Mouse (Mus musculus): Measurements from ENCODE around the gene Nfe2. TPM values are rescaled to one million over a fixed set of nuclear protein-coding genes. Genes with fewer than 3 reads are reported as not detected.
"Not testable (repeated sequence)": the region's sequence is repeated elsewhere in the genome, so short reads cannot be mapped to it uniquely, and the experiment has no call there.

Gene Nfe2
- total and polyA plus RNA-seq, 3 experiments, result 151 to 254 (median 177) TPM

- H3K9me3 ChIP-seq (replicated peaks), result no peaks in the 10 kb centered on the region
- no peak overlapping the region for H3K4me3 ChIP-seq (ENCODE audit: low read depth, low read length)
- TF ChIP-seq CTCF (IDR thresholded peaks at IDR 0.05; ENCODE audit: low read depth, low read length) (peak; percentile 36; the same call in 1 of the 2 replicates), GATA1 (IDR thresholded peaks at IDR 0.05; ENCODE audit: borderline replicate concordance, low read length) (no peak), POLR2AphosphoS5 (IDR thresholded peaks at IDR 0.05; ENCODE audit: insufficient replicate concordance, low read depth, low read length) (no peak), TAL1 (conservative IDR thresholded peaks at IDR 0.05; ENCODE audit: low read depth, low read length) (no peak)
- ATAC-seq (ENCODE audit: extremely low read depth, insufficient number of reproducible peaks, low FRiP score, poor library complexity, severe bottlenecking), result no peak
- H3K27me3 ChIP-seq (ENCODE audit: insufficient read depth, low read length), result no peaks in the 10 kb centered on the region
- DNase-seq (ENCODE audit: low spot score), result no peak
- H3K36me3 ChIP-seq (replicated peaks), result peaks cover 76% of the 10 kb centered on the region
- peaks cover 49% of the 10 kb centered on the region for H3K4me1 ChIP-seq (ENCODE audit: insufficient read depth, low read depth, low read length)
These were observed 25.9 kb upstream of the Nfe2 start for GRCm38 (mm10) chr15:103284066-103284465.

- DNase-seq (ENCODE audit: low spot score), result no peak
- TF ChIP-seq POLR2AphosphoS5 (IDR thresholded peaks at IDR 0.05; ENCODE audit: insufficient replicate concordance, low read depth, low read length) (no peak), GATA2 (IDR thresholded peaks at IDR 0.05; ENCODE audit: borderline replicate concordance, low read depth, low read length) (no peak), CTCF (IDR thresholded peaks at IDR 0.05; ENCODE audit: low read depth, low read length) (no peak), GATA1 (IDR thresholded peaks at IDR 0.05; ENCODE audit: borderline replicate concordance, low read length) (no peak), TAL1 (conservative IDR thresholded peaks at IDR 0.05; ENCODE audit: low read depth, low read length) (no peak)
- no peaks in the 10 kb centered on the region for H3K27me3 ChIP-seq (ENCODE audit: insufficient read depth, low read length)
- H3K4me3 ChIP-seq (ENCODE audit: low read depth, low read length), result no peak overlapping the region
- peaks cover 68% of the 10 kb centered on the region for H3K4me1 ChIP-seq (ENCODE audit: insufficient read depth, low read depth, low read length)
- peaks cover 74% of the 10 kb centered on the region for H3K36me3 ChIP-seq (replicated peaks)
- H3K9me3 ChIP-seq (replicated peaks), result no peaks in the 10 kb centered on the region
- ATAC-seq (ENCODE audit: extremely low read depth, insufficient number of reproducible peaks, low FRiP score, poor library complexity, severe bottlenecking), result no peak
These were observed 23.4 kb upstream of the Nfe2 start for GRCm38 (mm10) chr15:103281465-103282205.

GRCm38 (mm10) chr15:103280817-103281464, 22.7 kb upstream of the Nfe2 start:
- no peak overlapping the region for H3K4me3 ChIP-seq (ENCODE audit: low read depth, low read length)
- H3K4me1 ChIP-seq (ENCODE audit: insufficient read depth, low read depth, low read length), result peaks cover 69% of the 10 kb centered on the region
- H3K36me3 ChIP-seq (replicated peaks), result peaks cover 71% of the 10 kb centered on the region

GRCm38 (mm10) chr15:103279750-103280149, 21.5 kb upstream of the Nfe2 start:
- TF ChIP-seq GATA2 (IDR thresholded peaks at IDR 0.05; ENCODE audit: borderline replicate concordance, low read depth, low read length) (no peak), POLR2AphosphoS5 (IDR thresholded peaks at IDR 0.05; ENCODE audit: insufficient replicate concordance, low read depth, low read length) (no peak), GATA1 (IDR thresholded peaks at IDR 0.05; ENCODE audit: borderline replicate concordance, low read length) (no peak), TAL1 (conservative IDR thresholded peaks at IDR 0.05; ENCODE audit: low read depth, low read length) (no peak), CTCF (IDR thresholded peaks at IDR 0.05; ENCODE audit: low read depth, low read length) (no peak; the same call in 1 of the 2 replicates)
- H3K4me3 ChIP-seq (ENCODE audit: low read depth, low read length), result no peak overlapping the region
- H3K9me3 ChIP-seq (replicated peaks), result no peaks in the 10 kb centered on the region
- H3K4me1 ChIP-seq (ENCODE audit: insufficient read depth, low read depth, low read length), result peaks cover 67% of the 10 kb centered on the region
- H3K27me3 ChIP-seq (ENCODE audit: insufficient read depth, low read length), result no peaks in the 10 kb centered on the region
- no peak for DNase-seq (ENCODE audit: low spot score)
- ATAC-seq (ENCODE audit: extremely low read depth, insufficient number of reproducible peaks, low FRiP score, poor library complexity, severe bottlenecking), result no peak
- peaks cover 61% of the 10 kb centered on the region for H3K36me3 ChIP-seq (replicated peaks)

More at GRCm38 (mm10) chr15:103280817-103281464, 22.7 kb upstream of the Nfe2 start:
- ATAC-seq (ENCODE audit: extremely low read depth, insufficient number of reproducible peaks, low FRiP score, poor library complexity, severe bottlenecking) (peak; percentile 25; the same call in 1 of the 2 replicates), DNase-seq (ENCODE audit: low spot score) (no peak)
- no peak for TF ChIP-seq GATA1 (IDR thresholded peaks at IDR 0.05; ENCODE audit: borderline replicate concordance, low read length)
- TF ChIP-seq CTCF (IDR thresholded peaks at IDR 0.05; ENCODE audit: low read depth, low read length), result peak; percentile 50
- Histone ChIP-seq H3K9me3 (replicated peaks) (no peaks in the 10 kb centered on the region), H3K27me3 (ENCODE audit: insufficient read depth, low read length) (no peaks in the 10 kb centered on the region)

GRCm38 (mm10) chr15:103277949-103278348, 19.7 kb upstream of the Nfe2 start:
- H3K36me3 ChIP-seq (replicated peaks), result peaks cover 47% of the 10 kb centered on the region
- no peak for TF ChIP-seq GATA1 (IDR thresholded peaks at IDR 0.05; ENCODE audit: borderline replicate concordance, low read length)
- TF ChIP-seq POLR2AphosphoS5 (IDR thresholded peaks at IDR 0.05; ENCODE audit: insufficient replicate concordance, low read depth, low read length), result no peak
- TF ChIP-seq TAL1 (conservative IDR thresholded peaks at IDR 0.05; ENCODE audit: low read depth, low read length), result no peak
- TF ChIP-seq GATA2 (IDR thresholded peaks at IDR 0.05; ENCODE audit: borderline replicate concordance, low read depth, low read length), result no peak
- TF ChIP-seq CTCF (IDR thresholded peaks at IDR 0.05; ENCODE audit: low read depth, low read length), result no peak
- DNase-seq (ENCODE audit: low spot score) (no peak), ATAC-seq (ENCODE audit: extremely low read depth, insufficient number of reproducible peaks, low FRiP score, poor library complexity, severe bottlenecking) (no peak)
- H3K4me3 ChIP-seq (ENCODE audit: low read depth, low read length), result peak overlapping the region; percentile 55; the same call in 1 of the 2 replicates
- H3K27me3 ChIP-seq (ENCODE audit: insufficient read depth, low read length), result no peaks in the 10 kb centered on the region
- peaks cover 69% of the 10 kb centered on the region for H3K4me1 ChIP-seq (ENCODE audit: insufficient read depth, low read depth, low read length)
- no peaks in the 10 kb centered on the region for H3K9me3 ChIP-seq (replicated peaks)

- Histone ChIP-seq H3K36me3 (replicated peaks) (peaks cover 39% of the 10 kb centered on the region), H3K4me1 (ENCODE audit: insufficient read depth, low read depth, low read length) (peaks cover 62% of the 10 kb centered on the region)
- H3K9me3 ChIP-seq (replicated peaks); DNase-seq (ENCODE audit: low spot score); ATAC-seq (ENCODE audit: extremely low read depth, insufficient number of reproducible peaks, low FRiP score, poor library complexity, severe bottlenecking); H3K4me3 ChIP-seq (ENCODE audit: low read depth, low read length); H3K27me3 ChIP-seq (ENCODE audit: insufficient read depth, low read length): not testable (repeated sequence)
These were observed 17.7 kb upstream of the Nfe2 start for GRCm38 (mm10) chr15:103275943-103276342.

Measured in G1E (cell line).